Mouse (Mus musculus) hindbrain, embryonic 13.5 days (tissue): Measurements from ENCODE around the gene Agap1. TPM values are rescaled to one million over a fixed set of nuclear protein-coding genes. Genes with fewer than 3 reads are reported as not detected.

Experiments used
- ATAC-seq: fragments of 200-750 bp; cut with Nextera tagmentation; 2 replicates; pipeline ENCODE4 v1.8.0; 2017; ENCODE audit warnings: moderate TSS enrichment; ENCODE audit not compliant: low FRiP score
- H3K27ac ChIP-seq: fragments of 300-500 bp; sonication (generic); 2 replicates; pipeline ENCODE4 v1.5.1; 2015; ENCODE audit warnings: inconsistent platforms, mild to moderate bottlenecking, moderate library complexity
- H3K27me3 ChIP-seq: fragments of 300-500 bp; sonication (generic); 2 replicates; pipeline ENCODE4 v1.6.1; 2015; ENCODE audit warnings: mild to moderate bottlenecking, inconsistent platforms
- H3K36me3 ChIP-seq: fragments of 300-500 bp; sonication (generic); 2 replicates; pipeline ENCODE4 v1.6.1; 2015; ENCODE audit warnings: mild to moderate bottlenecking, inconsistent platforms
- H3K4me1 ChIP-seq: fragments of 300-500 bp; sonication (generic); replicated peaks from 2 replicates; pipeline ENCODE4 v1.6.1; 2015; ENCODE audit warnings: inconsistent platforms
- H3K4me2 ChIP-seq: fragments of 300-500 bp; sonication (generic); 2 replicates; pipeline ENCODE4 v1.6.1; 2015; ENCODE audit warnings: inconsistent platforms, mild to moderate bottlenecking, moderate library complexity
- H3K4me3 ChIP-seq: fragments of 300-500 bp; sonication (generic); 2 replicates; pipeline ENCODE4 v1.5.1; 2015; ENCODE audit warnings: mild to moderate bottlenecking, inconsistent platforms
- H3K9ac ChIP-seq: fragments of 300-500 bp; sonication (generic); 2 replicates; pipeline ENCODE4 v1.6.1; 2015; ENCODE audit warnings: mild to moderate bottlenecking, inconsistent platforms
- H3K9me3 ChIP-seq: fragments of 300-500 bp; sonication (generic); 2 replicates; pipeline ENCODE4 v1.6.1; 2016; ENCODE audit warnings: inconsistent platforms
- WGBS: fragments of 180-500 bp; shearing (Covaris S2); methylation state at CpG from one replicate; pipeline ENCODE4 v1.1.7; 2015; 5-methylcytosine and 5-hydroxymethylcytosine counted together
- polyA plus RNA-seq: library from polyadenylated mRNA; unstranded; fragments of >200 nt; fragmentation: Nextera tagmentation; extraction: Ambion mirVana; gene quantifications from 2 replicates; pipeline ENCODE4 v1.2.1, GENCODE M21; 2015

Agap1 gene
- polyA plus RNA-seq, 1 experiment from 2014 or later, result 51.3 TPM

GRCm38 (mm10) chr1:89923642-89924020, 469.0 kb downstream of the Agap1 start:
- H3K4me3 ChIP-seq, result peak overlapping the region; percentile 23
- H3K27me3 ChIP-seq, result peaks cover 98% of the 10 kb centered on the region
- no peaks in the 10 kb centered on the region for H3K9me3 ChIP-seq
- H3K9ac ChIP-seq, result peak overlapping the region; percentile 46; the same call in 1 of the 2 replicates
- WGBS, result 14% methylated on average over 14 of the region's 14 CpGs
- peaks cover 69% of the 10 kb centered on the region for H3K4me1 ChIP-seq
- no peaks in the 10 kb centered on the region for H3K36me3 ChIP-seq
- no peak for ATAC-seq
- H3K27ac ChIP-seq, result no peak overlapping the region
- peak overlapping the region; percentile 49 for H3K4me2 ChIP-seq

- Histone ChIP-seq H3K27me3 (peaks cover 94% of the 10 kb centered on the region), H3K9me3 (no peaks in the 10 kb centered on the region), H3K4me3 (peak overlapping the region; percentile 47), H3K9ac (peak overlapping the region; percentile 82), H3K36me3 (no peaks in the 10 kb centered on the region), H3K27ac (peak overlapping the region; percentile 69), H3K4me1 (peaks cover 87% of the 10 kb centered on the region), H3K4me2 (peak overlapping the region; percentile 64)
- 0 out of 2 replicates have a peak, but pooled peaks have one; percentile 11 for ATAC-seq
- WGBS, result 16% methylated on average over 12 of the region's 12 CpGs
Measured at GRCm38 (mm10) chr1:89925501-89926190, 471.0 kb downstream of the Agap1 start.

GRCm38 (mm10) chr1:89926583-89927060, 472.0 kb downstream of the Agap1 start:
- H3K4me2 ChIP-seq, result peak overlapping the region; percentile 64
- peak overlapping the region; percentile 82 for H3K9ac ChIP-seq
- peak overlapping the region; percentile 69 for H3K27ac ChIP-seq
- no peaks in the 10 kb centered on the region for H3K9me3 ChIP-seq
- H3K36me3 ChIP-seq, result no peaks in the 10 kb centered on the region
- ATAC-seq, result no peak
- 12% methylated on average over 9 of the region's 9 CpGs for WGBS
- H3K4me1 ChIP-seq, result peaks cover 92% of the 10 kb centered on the region
- H3K4me3 ChIP-seq, result peak overlapping the region; percentile 47
- peaks cover 94% of the 10 kb centered on the region for H3K27me3 ChIP-seq

GRCm38 (mm10) chr1:89927061-89927661, 472.6 kb downstream of the Agap1 start:
- H3K36me3 ChIP-seq, result no peaks in the 10 kb centered on the region
- H3K27me3 ChIP-seq, result peaks cover 94% of the 10 kb centered on the region
- ATAC-seq, result no peak
- no peaks in the 10 kb centered on the region for H3K9me3 ChIP-seq
- peak overlapping the region; percentile 82 for H3K9ac ChIP-seq
- WGBS, result 2% methylated on average over 36 of the region's 36 CpGs
- peaks cover 92% of the 10 kb centered on the region for H3K4me1 ChIP-seq
- peak overlapping the region; percentile 47 for H3K4me3 ChIP-seq
- H3K27ac ChIP-seq, result peak overlapping the region; percentile 69
- H3K4me2 ChIP-seq, result peak overlapping the region; percentile 64

DNA sequence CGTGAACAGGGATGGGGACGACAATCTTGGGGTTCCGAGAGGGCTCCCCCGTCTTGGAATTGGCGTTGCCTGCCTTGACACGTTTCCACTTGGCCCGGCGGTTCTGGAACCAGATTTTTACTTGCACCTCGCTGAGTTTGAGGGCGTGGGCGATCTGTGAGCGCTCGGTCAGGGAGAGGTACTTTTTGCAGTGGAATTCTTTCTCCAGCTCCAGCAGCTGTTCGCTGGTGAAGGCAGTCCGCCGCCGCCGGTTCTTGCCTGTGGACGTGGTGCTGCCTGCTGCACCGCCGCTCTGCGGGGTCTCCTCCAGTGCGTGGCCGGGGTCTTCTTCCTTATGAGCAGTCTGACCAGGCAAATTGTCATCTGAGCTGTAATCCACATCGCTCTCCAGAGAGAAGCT, 474.1 kb downstream of the Agap1 start:
- peaks cover 83% of the 10 kb centered on the region for H3K4me1 ChIP-seq
- 6% methylated on average over 25 of the region's 25 CpGs for WGBS
- ATAC-seq, result no peak
- peaks cover 87% of the 10 kb centered on the region for H3K27me3 ChIP-seq
- H3K4me2 ChIP-seq, result peak overlapping the region; percentile 64
- H3K36me3 ChIP-seq, result no peaks in the 10 kb centered on the region
- no peaks in the 10 kb centered on the region for H3K9me3 ChIP-seq
- H3K27ac ChIP-seq, result peak overlapping the region; percentile 83
- H3K4me3 ChIP-seq, result peak overlapping the region; percentile 47
- H3K9ac ChIP-seq, result peak overlapping the region; percentile 82

DNA sequence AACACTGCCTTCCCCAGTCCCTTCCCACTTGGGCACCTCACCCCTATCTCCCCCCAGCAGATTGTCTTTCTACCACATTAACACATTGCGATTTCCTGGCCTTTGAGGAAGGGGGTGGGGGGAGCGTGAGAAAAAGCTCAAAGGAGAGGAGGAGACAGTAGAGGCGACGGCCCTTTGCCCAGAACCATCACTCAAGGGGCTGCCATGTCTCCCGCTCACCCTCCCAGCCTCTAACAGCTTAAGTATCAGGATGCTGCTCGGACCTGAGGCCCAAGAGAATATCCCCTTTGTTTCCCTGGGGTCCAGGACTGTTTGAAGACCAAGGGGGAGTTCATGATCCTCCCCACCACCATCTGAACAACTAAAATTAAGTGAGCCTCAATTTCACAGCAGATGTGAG, 474.6 kb downstream of the Agap1 start:
- Histone ChIP-seq H3K4me3 (peak overlapping the region; percentile 47), H3K9me3 (no peaks in the 10 kb centered on the region), H3K27me3 (peaks cover 87% of the 10 kb centered on the region), H3K4me1 (peaks cover 84% of the 10 kb centered on the region), H3K36me3 (no peaks in the 10 kb centered on the region), H3K9ac (peak overlapping the region; percentile 82), H3K27ac (peak overlapping the region; percentile 83), H3K4me2 (peak overlapping the region; percentile 64)
- ATAC-seq, result no peak
- WGBS, result under 1% methylated on average over 6 of the region's 6 CpGs

DNA sequence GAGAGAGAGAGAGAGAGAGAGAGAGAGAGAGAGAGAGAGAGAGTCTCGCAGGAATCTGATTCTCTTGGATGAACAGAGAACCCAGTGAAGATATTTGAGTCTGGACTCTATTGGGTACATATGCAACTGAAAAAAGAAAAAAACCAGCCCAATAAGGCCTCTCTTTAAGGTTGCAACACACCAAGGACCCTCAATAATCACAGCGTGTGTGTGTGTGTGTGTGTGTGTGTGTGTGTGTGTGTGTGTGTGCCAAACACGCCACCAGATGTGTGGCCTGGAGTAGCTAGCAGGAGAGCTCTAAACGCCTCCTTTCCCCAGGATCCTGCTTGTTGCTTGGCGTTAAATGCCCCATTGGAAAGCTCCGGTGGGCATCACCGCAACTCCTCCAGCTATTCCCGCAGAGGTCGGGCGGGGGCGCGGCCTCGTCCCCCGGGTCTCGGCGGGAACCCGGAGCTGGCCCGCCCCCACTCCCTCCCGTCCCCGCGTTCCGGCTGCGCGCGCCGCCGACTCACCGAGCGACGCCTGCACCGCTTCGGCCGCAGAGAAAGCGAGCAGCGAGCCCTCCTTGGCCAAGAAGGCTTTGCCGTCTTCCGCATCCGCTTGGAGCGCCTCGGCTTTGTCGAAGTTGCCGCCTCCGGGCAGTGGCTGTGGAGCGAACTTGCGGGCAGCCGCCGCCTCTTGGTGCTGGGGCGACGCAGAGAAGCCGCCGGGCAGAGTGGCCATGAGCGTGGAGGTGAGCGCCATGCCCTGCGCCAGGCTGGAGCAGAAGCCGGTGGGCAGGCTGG, 475.3 kb downstream of the Agap1 start:
- peak overlapping the region; percentile 47 for H3K4me3 ChIP-seq
- peaks cover 85% of the 10 kb centered on the region for H3K27me3 ChIP-seq
- no peaks in the 10 kb centered on the region for H3K36me3 ChIP-seq
- peak overlapping the region; percentile 64 for H3K4me2 ChIP-seq
- H3K9ac ChIP-seq, result peak overlapping the region; percentile 82
- peak overlapping the region; percentile 83 for H3K27ac ChIP-seq
- WGBS, result under 1% methylated on average over 52 of the region's 55 CpGs
- peaks cover 78% of the 10 kb centered on the region for H3K4me1 ChIP-seq
- no peak for ATAC-seq
- H3K9me3 ChIP-seq, result no peaks in the 10 kb centered on the region

- H3K9me3 ChIP-seq, result no peaks in the 10 kb centered on the region
- H3K4me1 ChIP-seq, result peaks cover 75% of the 10 kb centered on the region
- peak; percentile 27 for ATAC-seq
- H3K27ac ChIP-seq, result peak overlapping the region; percentile 83
- H3K4me2 ChIP-seq, result peak overlapping the region; percentile 64
- WGBS, result under 1% methylated on average over 45 of the region's 45 CpGs
- H3K27me3 ChIP-seq, result peaks cover 86% of the 10 kb centered on the region
- H3K4me3 ChIP-seq, result peak overlapping the region; percentile 47
- no peaks in the 10 kb centered on the region for H3K36me3 ChIP-seq
- peak overlapping the region; percentile 82 for H3K9ac ChIP-seq
Measured at GRCm38 (mm10) chr1:89930551-89930950, 475.9 kb downstream of the Agap1 start.

DNA sequence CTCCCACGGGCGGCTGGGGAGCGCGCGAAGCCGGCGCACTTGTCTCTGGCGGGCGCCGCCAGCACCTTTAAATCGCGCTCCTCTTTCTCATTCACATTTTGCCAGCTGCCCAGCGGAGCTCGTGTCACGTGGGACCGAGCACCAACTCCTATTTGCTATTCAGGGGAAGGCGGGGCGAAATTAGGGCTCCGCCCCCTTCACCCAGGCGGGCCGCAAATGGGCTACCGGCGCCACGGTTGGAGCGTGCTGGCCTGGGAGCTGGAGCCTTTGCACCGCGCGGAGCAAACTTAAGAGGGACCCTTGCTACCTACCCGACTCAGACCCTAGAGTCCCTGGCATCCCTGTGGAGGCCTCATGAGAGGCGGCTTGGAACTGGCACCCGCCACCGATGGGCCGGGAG, 476.5 kb downstream of the Agap1 start, which contains the start of gene Gbx2:
TSS of gene Gbx2 (minus strand) at position 60 of the 400 bp plus-strand sequence.
- Histone ChIP-seq H3K27ac (peak within 1 kb of the TSS; percentile 83), H3K4me3 (peak within 1 kb of the TSS; percentile 47), H3K27me3 (peaks cover 87% of the 10 kb centered on the region), H3K4me2 (peak within 1 kb of the TSS; percentile 64), H3K36me3 (no peaks in the 10 kb centered on the region), H3K4me1 (peaks cover 75% of the 10 kb centered on the region), H3K9ac (peak within 1 kb of the TSS; percentile 82), H3K9me3 (no peaks in the 10 kb centered on the region)
- ATAC-seq, result peak; percentile 63
- under 1% methylated on average over 33 of the region's 33 CpGs for WGBS

DNA sequence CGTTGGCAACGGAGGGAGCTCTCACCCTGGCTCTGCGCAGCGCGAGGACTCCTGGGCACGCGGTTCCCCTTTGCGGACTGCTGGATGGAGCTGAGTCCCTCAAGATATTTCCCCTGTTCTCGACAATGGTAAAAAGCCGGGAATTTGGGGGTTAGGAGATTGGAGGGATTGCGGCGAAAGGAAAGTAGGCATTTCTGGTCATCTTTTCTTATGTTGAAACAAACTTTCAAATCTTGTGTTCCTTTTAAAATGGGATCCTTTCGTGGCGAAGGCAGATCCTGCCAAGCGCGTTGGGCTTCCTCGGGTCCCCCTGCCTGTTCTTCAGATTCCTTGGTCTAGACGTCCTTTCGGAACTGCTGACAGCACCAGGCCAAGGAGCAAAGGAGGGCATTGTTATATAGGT, 477.4 kb downstream of the Agap1 start:
- WGBS, result under 1% methylated on average over 19 of the region's 19 CpGs
- H3K9me3 ChIP-seq, result no peaks in the 10 kb centered on the region
- no peaks in the 10 kb centered on the region for H3K36me3 ChIP-seq
- H3K4me1 ChIP-seq, result peaks cover 68% of the 10 kb centered on the region
- peak overlapping the region; percentile 56 for H3K9ac ChIP-seq
- peak overlapping the region; percentile 83 for H3K27ac ChIP-seq
- H3K4me2 ChIP-seq, result peak overlapping the region; percentile 64
- peak overlapping the region; percentile 47 for H3K4me3 ChIP-seq
- no peak for ATAC-seq
- peaks cover 87% of the 10 kb centered on the region for H3K27me3 ChIP-seq

GRCm38 (mm10) chr1:89932616-89933015, 478.0 kb downstream of the Agap1 start:
- H3K4me3 ChIP-seq, result peak overlapping the region; percentile 47
- H3K27ac ChIP-seq, result peak overlapping the region; percentile 83
- H3K36me3 ChIP-seq, result no peaks in the 10 kb centered on the region
- peak overlapping the region; percentile 56 for H3K9ac ChIP-seq
- WGBS, result 2% methylated on average over 16 of the region's 16 CpGs
- H3K9me3 ChIP-seq, result no peaks in the 10 kb centered on the region
- H3K4me2 ChIP-seq, result peak overlapping the region; percentile 64
- ATAC-seq, result no peak
- H3K27me3 ChIP-seq, result peaks cover 87% of the 10 kb centered on the region
- H3K4me1 ChIP-seq, result peaks cover 62% of the 10 kb centered on the region

DNA sequence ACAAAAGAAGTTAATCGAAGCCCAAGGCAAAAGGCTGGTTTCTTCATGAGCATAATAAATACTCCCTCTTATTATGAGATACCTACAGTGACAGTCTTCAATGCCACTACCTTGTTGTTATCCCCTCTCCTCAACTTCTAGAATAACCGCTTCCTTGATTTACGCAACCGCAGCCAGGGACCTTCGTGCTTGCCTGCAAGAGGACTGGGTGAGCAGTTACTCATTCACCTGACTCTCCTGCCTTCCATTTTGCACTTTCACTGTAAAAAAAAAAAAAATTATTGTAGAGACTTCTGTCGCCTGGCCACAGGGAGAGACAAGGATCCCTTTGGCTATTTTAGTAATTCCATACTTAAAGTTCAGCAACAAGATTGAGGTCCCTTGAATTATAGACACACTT, 478.4 kb downstream of the Agap1 start:
- Histone ChIP-seq H3K9me3 (no peaks in the 10 kb centered on the region), H3K27me3 (peaks cover 87% of the 10 kb centered on the region), H3K36me3 (no peaks in the 10 kb centered on the region), H3K4me1 (peaks cover 61% of the 10 kb centered on the region), H3K9ac (peak overlapping the region; percentile 56; the same call in 1 of the 2 replicates), H3K27ac (peak overlapping the region; percentile 83; the same call in 1 of the 2 replicates), H3K4me3 (peak overlapping the region; percentile 47), H3K4me2 (peak overlapping the region; percentile 64)
- no peak for ATAC-seq
- WGBS, result 4% methylated on average over 6 of the region's 6 CpGs
